Mouse (Mus musculus): ENCODE measurements around the gene Taar9.
"Not testable (repeated sequence)": the region's sequence is repeated elsewhere in the genome, so short reads cannot be mapped to it uniquely, and the experiment has no call there.

Taar9 gene

GRCm38 (mm10) chr10:24074751-24075150 lies 34.6 kb downstream of the Taar9 start:
- DNase-seq = not testable (repeated sequence)

GRCm38 (mm10) chr10:24058986-24059385 lies 50.3 kb downstream of the Taar9 start:
- no peak for DNase-seq

All from kidney, postnatal 10 days (tissue).